Mouse (Mus musculus): ENCODE measurements around the gene Kctd14.
"Not testable (repeated sequence)": the region's sequence is repeated elsewhere in the genome, so short reads cannot be mapped to it uniquely, and the experiment has no call there.

Kctd14 gene

GRCm38 (mm10) chr7:97451023-97451422, at the start of gene Kctd14:
TSS of gene Kctd14 (plus strand) at chr7:97451323.
- not testable (repeated sequence) for DNase-seq (ENCODE audit: low read depth, low spot score)

GRCm38 (mm10) chr7:97407145-97407544, 44.0 kb upstream of the Kctd14 start:
- DNase-seq (ENCODE audit: low read depth, low spot score): no peak

- DNase-seq (ENCODE audit: low read depth, low spot score): no peak
These were observed 40.0 kb upstream of the Kctd14 start for GRCm38 (mm10) chr7:97411106-97411505.

- no peak for DNase-seq (ENCODE audit: low read depth, low spot score)
These were observed 39.5 kb upstream of the Kctd14 start for GRCm38 (mm10) chr7:97411575-97411974.

GRCm38 (mm10) chr7:97413981-97414380, 37.1 kb upstream of the Kctd14 start:
- DNase-seq (ENCODE audit: low read depth, low spot score): no peak

GRCm38 (mm10) chr7:97414426-97414825, 36.7 kb upstream of the Kctd14 start:
- no peak for DNase-seq (ENCODE audit: low read depth, low spot score)

GRCm38 (mm10) chr7:97414915-97415687, 36.0 kb upstream of the Kctd14 start:
- no peak for DNase-seq (ENCODE audit: low read depth, low spot score)

GRCm38 (mm10) chr7:97416473-97416872, 34.6 kb upstream of the Kctd14 start:
- DNase-seq (ENCODE audit: low read depth, low spot score): no peak

GRCm38 (mm10) chr7:97416906-97417777, 34.0 kb upstream of the Kctd14 start, which contains the start of gene Thrsp:
TSS of gene Thrsp (minus strand) at chr7:97417730.
- DNase-seq (ENCODE audit: low read depth, low spot score): peak; percentile 42

- no peak for DNase-seq (ENCODE audit: low read depth, low spot score)
These were observed 32.4 kb upstream of the Kctd14 start for GRCm38 (mm10) chr7:97418717-97419116.

- no peak for DNase-seq (ENCODE audit: low read depth, low spot score)
These were observed 32.0 kb upstream of the Kctd14 start for GRCm38 (mm10) chr7:97419163-97419562.

- no peak for DNase-seq (ENCODE audit: low read depth, low spot score)
These were observed 30.7 kb upstream of the Kctd14 start for GRCm38 (mm10) chr7:97420406-97420805.

GRCm38 (mm10) chr7:97420958-97421651, 30.0 kb upstream of the Kctd14 start:
- no peak for DNase-seq (ENCODE audit: low read depth, low spot score)

- no peak for DNase-seq (ENCODE audit: low read depth, low spot score)
These were observed 27.4 kb upstream of the Kctd14 start for GRCm38 (mm10) chr7:97423754-97424153.

GRCm38 (mm10) chr7:97424621-97425245, 26.4 kb upstream of the Kctd14 start:
- DNase-seq (ENCODE audit: low read depth, low spot score): peak; percentile 61

- DNase-seq (ENCODE audit: low read depth, low spot score): no peak
These were observed 24.6 kb upstream of the Kctd14 start for GRCm38 (mm10) chr7:97426566-97426965.

GRCm38 (mm10) chr7:97427296-97427695, 23.8 kb upstream of the Kctd14 start:
- no peak for DNase-seq (ENCODE audit: low read depth, low spot score)

- no peak for DNase-seq (ENCODE audit: low read depth, low spot score)
These were observed 23.2 kb upstream of the Kctd14 start for GRCm38 (mm10) chr7:97427778-97428420.

- DNase-seq (ENCODE audit: low read depth, low spot score): no peak
These were observed 21.4 kb upstream of the Kctd14 start for GRCm38 (mm10) chr7:97429705-97430104.

GRCm38 (mm10) chr7:97433517-97433916, 17.6 kb upstream of the Kctd14 start:
- not testable (repeated sequence) for DNase-seq (ENCODE audit: low read depth, low spot score)

- DNase-seq (ENCODE audit: low read depth, low spot score): no peak
These were observed 16.6 kb upstream of the Kctd14 start for GRCm38 (mm10) chr7:97434517-97434916.

Data from retina, adult 2 months (tissue).